Mouse (Mus musculus) natural killer cell, adult 2 months (primary cell): ENCODE measurements around the gene Olfr1385.
"Not testable (repeated sequence)": the region's sequence is repeated elsewhere in the genome, so short reads cannot be mapped to it uniquely, and the experiment has no call there.

Source experiments
- DNase-seq, 2 experiments: peaks; one replicate each; pipeline ENCODE4 v3.0.0; 2022; ENCODE audit warnings: low spot score in 2 of 2

Olfr1385 gene

DNA sequence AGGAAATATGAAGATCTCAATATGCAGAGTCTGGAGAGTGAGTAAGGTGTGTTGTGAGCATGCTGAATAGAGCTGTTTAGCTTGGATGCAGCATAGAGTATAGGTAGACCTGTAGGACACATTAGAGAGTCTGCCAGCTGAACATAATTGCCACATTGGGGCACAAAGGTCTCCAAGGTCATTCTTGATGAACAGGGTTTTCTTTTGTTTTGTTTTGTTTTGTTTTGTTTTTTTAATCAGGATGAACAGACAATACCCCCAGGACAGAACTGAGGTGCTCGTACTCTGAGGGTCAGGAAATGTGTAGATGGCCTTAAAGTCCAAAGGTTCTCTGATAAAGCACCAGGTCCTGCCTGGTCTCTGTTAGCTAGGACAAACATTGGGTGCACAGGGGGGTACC is at the start of gene Olfr1385:
Gene Olfr1385 (plus strand): TSS at position 301 of the 400 bp plus-strand sequence.
- not testable (repeated sequence) for DNase-seq

DNA sequence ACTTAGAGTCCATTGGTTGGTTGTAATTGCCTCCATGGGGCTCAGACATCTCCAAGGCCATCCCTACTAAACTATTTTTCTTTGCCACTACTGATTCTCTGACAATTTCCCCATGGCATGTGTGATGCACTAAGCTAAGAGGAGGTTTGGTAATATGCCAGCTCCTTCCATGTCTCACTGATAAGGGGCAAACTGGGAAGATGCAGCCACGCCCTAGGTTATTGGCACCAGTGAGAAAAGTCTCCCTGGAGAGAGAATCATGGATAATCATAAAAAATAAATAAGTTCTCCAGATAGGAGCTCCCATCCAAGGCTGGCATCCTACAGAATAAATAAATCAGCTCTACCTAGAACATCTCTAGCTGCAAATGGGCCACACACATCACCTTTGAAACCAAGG is 33.8 kb upstream of the Olfr1385 start, which contains the start of gene Olfr1387:
Gene Olfr1387 (plus strand): TSS at position 301 of the 400 bp plus-strand sequence.
- DNase-seq: no peak

DNA sequence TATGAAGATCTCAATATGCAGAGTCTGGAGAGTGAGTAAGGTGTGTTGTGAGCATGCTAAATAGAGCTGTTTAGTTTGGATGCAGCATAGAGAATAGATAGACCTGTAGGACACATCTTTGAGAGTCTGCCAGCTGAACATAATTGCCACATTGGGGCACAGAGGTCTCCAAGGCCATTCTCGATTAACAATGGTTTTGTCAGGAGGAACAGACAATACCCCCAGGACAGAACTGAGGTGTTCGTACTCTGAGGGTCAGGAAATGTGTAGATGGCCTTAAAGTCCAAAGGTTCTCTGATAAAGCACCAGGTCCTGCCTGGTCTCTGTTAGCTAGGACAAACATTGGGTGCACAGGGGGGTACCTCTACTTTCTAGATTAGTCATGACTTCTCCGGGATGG is 24.1 kb upstream of the Olfr1385 start, which contains the start of gene Olfr1386:
Gene Olfr1386 (plus strand): TSS at position 301 of the 400 bp plus-strand sequence.
- DNase-seq: not testable (repeated sequence)

DNA sequence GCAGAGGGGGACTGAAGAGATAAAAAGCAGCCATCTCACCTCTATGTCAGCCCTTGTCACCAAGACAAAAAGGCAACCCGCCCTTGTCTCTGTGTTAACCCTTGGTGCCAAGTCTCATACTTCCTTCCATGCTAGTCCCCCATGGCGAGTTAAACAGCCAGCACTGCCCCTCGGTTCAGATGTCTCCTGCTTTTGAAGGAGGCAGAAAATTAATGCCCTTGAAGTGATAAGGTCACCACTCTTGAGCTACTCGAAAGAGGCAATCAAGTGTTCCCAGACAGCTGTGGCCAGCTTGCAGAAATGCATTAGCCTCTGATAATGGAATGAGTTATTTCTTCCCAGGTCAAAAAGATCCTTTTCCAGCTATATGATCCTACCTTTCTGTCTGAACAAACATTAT is 2.9 kb upstream of the Olfr1385 start:
- no peak for DNase-seq

DNA sequence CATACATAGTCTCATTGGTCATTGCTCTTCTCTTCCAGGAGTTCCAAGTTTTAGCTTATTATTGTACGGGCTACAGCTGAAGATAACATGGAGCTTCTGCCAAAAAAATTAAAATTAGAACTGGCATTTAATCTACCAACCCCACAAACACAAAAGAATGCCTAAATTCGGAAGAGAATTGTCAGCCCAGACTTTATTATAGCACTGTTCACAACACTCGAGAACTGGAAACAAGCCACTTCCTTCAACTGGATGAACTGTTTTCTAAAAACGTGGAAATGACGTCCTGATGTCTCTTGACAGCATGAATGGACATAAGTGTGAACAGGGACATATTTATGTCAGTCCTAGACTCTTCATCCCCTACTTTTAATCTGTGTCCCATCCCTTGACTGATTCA is 29.2 kb downstream of the Olfr1385 start:
- no peak for DNase-seq

DNA sequence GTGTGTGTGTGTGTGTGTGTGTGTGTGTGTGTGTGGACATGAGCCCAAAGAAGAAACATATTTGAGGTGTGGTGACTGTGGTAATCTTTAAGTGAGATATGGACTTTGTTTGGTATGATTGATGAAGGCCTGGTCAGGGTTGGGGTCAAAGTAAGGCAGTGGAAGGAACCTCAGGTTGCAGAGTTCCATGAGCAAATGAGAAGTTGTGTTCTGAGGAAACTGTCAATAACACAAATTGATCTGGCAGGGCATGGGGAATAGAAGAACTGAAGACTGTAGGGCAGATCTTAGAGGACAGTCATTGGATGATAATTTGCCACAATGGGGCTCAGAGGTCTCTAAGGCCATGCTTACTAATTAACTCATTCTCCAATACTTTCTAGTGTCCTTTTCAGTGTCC is 30.5 kb downstream of the Olfr1385 start, which contains the start of gene Olfr1383:
Gene Olfr1383 (plus strand): TSS at position 301 of the 400 bp plus-strand sequence.
- DNase-seq: no peak

DNA sequence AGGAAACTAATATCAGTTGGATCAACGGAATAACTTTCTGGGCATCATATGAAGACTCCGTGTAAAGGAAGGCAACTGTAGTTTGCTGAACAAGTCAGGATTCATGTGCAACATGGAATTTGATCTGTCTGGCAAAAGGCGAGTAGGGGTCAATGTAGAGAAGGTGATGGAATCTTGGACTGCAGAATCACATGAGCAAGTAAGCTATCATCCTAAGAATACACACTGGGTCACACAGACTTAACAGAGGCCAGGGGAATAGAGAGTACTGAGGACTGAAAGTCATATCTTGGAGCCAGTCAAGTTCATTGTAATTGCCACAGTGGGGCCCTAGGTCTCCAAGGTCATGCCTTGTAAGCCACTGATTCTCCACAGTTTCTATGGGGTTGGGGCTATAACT is 39.1 kb downstream of the Olfr1385 start, which contains the start of gene Olfr1382:
Gene Olfr1382 (plus strand): TSS at position 301 of the 400 bp plus-strand sequence.
- DNase-seq: no peak

DNA sequence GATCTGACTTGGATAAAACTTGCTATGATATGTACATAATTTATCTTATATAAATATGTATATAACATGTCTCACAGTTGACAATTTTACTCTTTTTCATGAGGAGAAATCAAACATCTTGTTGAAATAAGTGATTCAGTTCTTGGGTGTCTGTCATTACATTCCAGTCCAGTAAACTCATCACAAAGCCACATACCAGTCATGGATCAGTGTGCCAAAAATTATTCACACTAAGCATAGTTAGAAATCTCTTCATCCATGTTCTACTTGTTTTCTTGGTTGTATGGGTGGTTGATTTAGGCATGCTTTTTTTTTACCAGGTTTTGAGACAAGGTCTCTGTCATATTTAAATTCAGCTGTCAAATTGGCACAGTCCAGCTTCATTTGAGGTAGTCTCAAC is 43.9 kb downstream of the Olfr1385 start:
- DNase-seq: no peak

DNA sequence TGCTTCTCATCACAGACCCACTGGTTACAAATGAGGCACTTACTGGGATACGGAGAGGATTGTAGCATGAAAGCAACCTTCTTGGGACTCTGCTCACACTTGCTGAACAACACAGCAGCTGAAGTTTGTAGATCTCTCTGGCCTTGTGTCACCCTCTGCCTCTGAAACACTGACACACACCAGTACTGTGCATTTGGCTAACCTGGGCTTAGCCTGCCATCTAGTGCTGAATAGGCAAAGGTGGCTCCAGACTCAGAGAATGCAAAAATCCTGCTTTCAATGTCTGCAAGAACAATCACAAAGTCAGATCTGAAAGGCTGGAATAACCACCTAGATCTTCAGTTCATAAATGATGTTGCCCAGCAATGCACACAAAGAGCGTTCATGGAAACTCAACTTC is 47.8 kb downstream of the Olfr1385 start:
- not testable (repeated sequence) for DNase-seq

DNA sequence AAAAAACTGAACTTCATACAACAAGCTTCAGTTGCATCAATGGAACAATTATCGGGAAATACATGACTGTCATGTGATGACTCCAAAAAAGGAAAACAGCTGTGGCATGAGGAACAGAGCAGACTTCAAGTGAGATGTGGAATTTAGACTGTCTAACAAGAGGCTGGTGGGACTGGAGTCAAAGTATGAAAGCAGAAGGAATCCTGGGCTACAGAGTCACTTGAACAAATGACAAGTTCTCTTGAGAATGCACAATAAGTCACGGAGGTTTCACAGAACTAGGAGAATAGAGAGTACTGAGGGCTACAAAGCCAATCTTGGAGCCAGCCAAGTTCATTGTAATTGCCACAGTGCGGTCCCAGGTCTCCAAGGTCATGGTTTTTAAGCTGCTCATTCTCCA is 54.3 kb downstream of the Olfr1385 start, which contains the start of gene Olfr1381:
Gene Olfr1381 (plus strand): TSS at position 301 of the 400 bp plus-strand sequence.
- DNase-seq: not testable (repeated sequence)
